Mouse (Mus musculus) mature B cell (primary cell): Measurements from ENCODE around the gene 5730455P16Rik.
"Not testable (repeated sequence)": the region's sequence is repeated elsewhere in the genome, so short reads cannot be mapped to it uniquely, and the experiment has no call there.

Experiments used
- in situ Hi-C: fragments of 300-500 bp; cut with MboI; formaldehyde crosslinking; loops from 2 replicates; pipeline ENCODE4 v1.14.3; 2019

The 5730455P16Rik gene

DNA sequence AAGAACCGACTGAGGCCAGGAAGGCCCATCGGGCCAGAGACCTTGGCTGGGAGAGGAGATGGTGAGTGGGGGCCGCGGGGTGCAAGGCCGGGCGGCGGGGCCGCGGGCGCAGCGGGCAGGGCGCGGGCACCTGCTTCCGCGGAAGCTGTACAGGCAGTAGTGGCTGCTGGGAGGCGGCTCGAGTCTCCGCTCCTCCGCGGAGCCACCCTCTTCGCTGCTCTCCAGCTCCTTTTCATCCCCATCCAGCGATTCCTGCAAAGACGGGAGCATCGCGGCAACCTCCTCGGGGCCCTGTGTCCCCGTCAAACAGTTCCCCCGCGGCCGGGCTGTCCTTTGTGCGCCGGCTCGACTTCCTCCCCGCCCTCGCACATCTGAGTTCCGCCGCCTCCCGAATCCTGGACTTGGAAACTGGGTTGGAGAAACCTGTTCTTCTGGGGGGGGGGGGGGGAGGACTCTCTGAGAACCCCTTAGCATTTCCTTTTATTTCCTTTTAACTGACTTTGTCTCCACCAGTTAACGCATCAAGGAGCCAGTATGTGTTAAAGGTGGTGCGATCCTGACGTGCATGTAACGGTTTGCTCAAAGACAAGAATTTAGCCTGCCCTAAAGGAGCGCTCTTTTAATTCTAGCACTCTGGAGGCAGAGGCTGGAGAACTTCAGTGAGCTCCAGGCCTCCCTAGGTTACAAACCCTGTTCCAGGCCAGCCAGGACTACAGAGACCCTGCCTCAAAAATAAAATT is at the start of gene 5730455P16Rik:
5730455P16Rik (minus strand) TSS at position 323 of the 740 bp plus-strand sequence.
- in situ Hi-C loops, result no loop called here

DNA sequence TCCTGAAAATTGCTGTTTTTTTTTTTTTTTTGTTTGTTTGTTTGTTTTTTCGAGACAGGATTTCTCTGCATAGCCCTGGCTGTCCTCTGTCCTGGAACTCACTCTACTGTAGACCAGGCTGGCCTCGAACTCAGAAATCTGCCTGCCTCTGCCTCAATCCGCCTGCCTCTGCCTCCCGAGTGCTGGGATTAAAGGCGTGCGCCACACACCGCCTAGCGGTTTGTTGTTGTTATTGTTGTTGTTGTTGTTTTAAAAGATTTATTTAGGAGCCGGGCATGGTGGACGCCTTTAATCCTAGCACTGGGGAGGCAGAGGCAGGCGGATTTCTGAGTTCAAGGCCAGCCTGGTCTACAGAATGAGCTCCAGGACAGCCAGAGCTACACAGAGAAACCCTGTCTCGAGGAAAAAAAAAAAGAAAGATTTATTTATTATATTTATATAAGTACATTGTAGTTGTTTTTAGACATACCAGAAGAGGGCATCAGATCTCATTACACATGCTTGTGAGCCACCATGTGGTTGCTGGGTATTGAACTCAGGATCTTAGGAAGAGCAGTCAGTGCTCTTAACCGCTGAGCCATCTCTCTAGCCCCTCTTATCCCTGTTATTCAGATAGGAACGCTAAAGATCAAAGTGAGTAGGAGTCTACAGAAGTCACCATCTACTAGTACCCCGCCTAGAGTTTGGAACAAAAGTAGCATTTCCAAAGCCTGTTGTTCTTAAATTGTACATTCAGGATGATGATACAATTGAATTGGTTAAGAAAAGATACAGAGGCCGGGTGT is 48.4 kb upstream of the 5730455P16Rik start:
- in situ Hi-C loops, result loop anchor here (25.0 kb wide), 1 partner anchor 361 kb away; the partner anchor contains the start of gene Myo1d

DNA sequence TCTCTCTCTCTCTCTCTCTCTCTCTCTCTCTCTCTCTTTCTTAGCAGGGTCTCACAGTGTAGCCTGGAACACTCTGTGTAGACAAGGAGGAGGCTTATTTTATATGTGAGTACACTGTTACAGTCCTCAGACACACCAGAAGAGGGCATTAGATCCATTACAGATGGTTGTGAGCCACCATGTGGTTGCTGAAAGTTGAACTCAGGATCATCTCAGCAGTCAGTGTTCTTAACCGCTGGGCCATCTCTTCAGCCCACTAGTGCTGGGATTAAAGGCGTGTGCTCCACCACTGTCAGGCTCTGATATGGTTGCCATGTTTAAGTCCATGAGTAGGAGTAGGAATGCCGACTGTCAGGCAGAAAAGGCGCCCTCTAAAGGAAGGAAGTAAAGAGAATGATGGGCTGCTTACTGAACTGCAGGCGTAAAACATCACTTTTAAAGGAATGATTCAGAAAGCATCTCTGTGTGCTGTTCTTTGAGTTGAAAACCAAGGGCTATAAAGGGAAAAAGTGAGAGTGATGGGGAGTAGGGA is 47.5 kb upstream of the 5730455P16Rik start:
- in situ Hi-C loops, result loop anchor here (25.0 kb wide), 1 partner anchor 362 kb away; the partner anchor contains the start of gene Myo1d

DNA sequence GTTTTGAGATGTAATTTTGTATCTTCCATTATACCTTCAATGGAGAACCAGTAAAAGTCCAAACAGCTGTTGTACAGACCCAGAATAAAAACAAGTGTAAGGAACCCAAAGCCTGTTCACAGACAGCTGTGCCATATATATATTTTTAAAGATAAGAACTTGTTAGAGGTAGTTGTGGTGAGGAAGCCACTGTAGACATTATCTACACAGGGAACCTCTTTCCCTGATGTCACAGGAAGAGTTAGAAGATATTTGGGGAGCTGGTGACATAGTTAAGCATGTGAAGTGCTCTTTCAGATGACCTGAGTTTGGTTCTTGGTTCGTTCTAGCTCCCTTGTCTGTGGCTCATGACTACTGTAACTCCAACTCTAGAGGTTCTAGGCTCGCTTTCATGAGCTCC is 46.9 kb upstream of the 5730455P16Rik start:
- in situ Hi-C loops, result loop anchor here (25.0 kb wide), 1 partner anchor 363 kb away; the partner anchor contains the start of gene Myo1d

DNA sequence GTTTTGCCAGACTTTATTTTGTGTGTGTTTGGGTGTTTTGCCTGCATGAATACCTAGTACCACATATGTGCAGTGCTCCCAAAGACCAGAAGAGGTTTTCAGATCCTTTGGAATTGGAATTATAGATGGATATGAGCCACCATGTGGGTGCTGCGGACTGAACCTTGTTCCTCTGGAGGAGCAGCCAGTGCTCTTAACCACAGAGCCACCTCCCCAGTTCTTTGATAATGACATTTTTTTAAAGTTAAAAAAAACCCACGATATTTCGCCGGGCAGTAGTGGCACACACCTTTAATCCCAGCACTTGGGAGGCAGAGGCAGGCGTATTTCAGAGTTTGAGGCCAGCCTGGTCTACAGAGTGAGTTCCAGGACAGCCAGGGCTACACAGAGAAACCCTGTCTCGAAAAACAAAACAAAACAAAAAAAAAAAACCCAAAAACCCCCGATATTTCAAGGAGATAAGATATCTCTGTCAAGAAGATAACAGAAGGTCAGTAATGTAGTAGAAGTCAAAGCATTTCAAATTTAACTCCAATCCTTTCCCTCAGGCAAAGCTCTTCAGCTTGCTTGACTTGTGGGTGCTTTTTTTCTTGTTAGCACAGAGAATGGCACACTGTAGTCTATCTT is 43.7 kb upstream of the 5730455P16Rik start:
- in situ Hi-C loops, result no loop called here

- in situ Hi-C loops, result no loop called here
Observed at GRCm38 (mm10) chr11:80420202-80420984, 42.6 kb upstream of the 5730455P16Rik start.

DNA sequence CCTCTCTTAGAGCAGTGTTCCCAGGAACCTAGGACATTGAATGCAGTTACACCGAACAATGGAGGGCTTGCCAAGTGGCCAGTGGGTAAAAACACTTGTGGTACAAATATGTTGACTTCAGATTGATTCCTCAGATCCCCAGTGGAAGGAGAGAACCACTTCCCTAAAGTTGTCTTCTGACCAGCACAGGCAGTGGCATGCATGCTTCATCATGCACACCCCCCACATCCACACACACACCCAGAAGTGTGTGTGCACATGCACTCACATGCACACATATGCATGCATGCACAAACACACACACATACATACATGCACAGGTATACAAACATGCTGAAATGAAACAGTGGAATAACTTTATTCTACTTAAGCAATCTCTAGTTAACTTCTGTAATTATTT is 41.9 kb upstream of the 5730455P16Rik start:
- in situ Hi-C loops, result no loop called here

GRCm38 (mm10) chr11:80417085-80417484 is 39.3 kb upstream of the 5730455P16Rik start:
- in situ Hi-C loops, result no loop called here

DNA sequence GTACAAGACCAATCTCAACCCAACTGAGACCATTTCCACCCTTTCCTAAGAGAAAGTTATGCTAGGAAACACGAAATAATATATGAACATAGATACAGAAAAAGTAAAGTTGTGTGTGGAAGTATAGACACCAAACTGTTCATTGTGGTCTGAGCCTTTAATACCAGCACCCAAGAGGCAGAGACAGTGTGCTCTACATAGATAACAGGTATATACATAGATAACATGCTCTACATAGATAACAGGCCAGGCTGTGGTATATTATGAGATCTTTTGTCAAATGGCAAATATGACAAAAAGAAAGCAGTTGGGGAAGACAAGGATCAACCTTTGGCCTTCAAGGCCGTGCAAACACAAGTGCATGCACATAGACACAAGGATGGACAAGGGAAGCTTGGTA is 32.5 kb upstream of the 5730455P16Rik start:
- in situ Hi-C loops, result no loop called here

- in situ Hi-C loops, result not testable (repeated sequence)
Observed at GRCm38 (mm10) chr11:80407878-80408277, 30.0 kb upstream of the 5730455P16Rik start.

GRCm38 (mm10) chr11:80396617-80397016 is 18.8 kb upstream of the 5730455P16Rik start:
- in situ Hi-C loops, result no loop called here

DNA sequence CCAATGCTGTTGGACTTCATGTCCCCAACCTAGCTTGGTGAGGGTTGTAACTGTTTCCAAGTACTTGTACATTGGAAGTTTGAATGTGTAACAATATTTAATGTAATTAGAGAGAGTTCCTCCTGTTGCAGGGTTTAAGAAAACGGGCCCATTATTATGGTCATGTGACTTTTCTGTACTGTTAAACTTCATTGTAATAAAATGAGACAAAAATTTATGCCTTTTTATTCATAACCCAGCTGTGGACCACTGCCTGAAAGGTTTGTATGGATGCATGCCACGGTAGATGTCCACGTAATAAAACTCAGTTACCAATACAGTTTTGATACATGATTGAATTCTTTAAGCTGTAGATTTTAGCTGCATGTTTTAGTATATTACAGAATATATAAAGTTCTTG is 18.1 kb upstream of the 5730455P16Rik start:
- in situ Hi-C loops, result no loop called here

GRCm38 (mm10) chr11:80391407-80392120 is 13.7 kb upstream of the 5730455P16Rik start:
- in situ Hi-C loops, result no loop called here

DNA sequence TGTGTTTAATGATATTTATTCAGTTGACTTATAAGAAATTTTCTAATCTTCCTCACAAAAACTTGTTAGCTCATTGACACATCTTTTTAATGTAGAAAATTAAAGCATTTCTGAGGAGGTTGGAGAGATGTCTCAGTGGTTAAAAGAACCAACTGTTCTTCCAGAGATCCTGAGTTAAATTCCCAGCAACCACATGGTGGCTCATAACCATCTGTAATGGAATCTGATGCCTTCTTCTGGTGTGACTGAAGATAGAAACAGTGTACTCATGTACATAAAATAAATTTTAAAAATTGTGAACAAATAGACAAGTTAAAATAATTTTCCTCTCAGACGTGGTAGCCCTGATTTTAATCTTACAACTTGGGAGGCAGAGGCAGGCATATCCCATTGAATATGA is 12.1 kb upstream of the 5730455P16Rik start:
- in situ Hi-C loops, result no loop called here

DNA sequence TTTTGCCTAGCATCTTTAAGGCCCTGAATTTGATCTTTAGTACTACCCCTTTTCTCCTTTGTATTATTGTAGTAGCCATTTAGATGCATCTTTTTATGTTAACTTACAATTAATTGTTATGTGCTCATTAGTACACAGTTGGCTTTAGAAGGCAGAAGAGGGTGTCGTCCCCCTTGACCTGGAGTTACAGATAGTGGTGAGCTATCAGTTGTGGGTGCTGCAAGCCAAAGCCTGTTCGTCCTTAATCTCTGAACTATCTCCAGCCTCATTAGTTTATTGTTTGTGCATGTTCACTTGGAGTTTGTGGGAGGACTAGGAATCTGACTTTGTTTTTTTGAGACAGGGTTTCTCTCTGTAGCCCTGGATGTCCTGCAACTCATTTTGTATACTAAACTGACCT is 9.0 kb upstream of the 5730455P16Rik start:
- in situ Hi-C loops, result no loop called here

DNA sequence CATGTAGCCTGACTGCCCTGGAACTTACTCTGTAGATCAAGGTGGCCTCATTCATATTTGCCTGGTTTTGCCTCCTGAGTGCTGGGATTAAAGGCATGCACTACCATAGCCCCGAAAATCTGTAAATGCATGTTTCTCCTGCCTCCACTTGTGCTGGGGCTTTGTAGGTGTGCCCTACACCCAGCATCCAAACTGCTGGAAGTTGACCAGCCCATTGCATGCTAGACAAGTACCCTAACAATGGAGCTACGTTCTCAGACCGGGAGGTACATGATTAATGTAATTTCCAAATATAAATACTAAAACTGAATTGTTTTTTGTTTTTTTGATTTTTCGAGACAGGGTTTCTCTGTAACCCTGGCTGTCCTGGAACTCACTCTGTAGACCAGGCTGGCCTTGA is 7.2 kb upstream of the 5730455P16Rik start:
- in situ Hi-C loops, result no loop called here

DNA sequence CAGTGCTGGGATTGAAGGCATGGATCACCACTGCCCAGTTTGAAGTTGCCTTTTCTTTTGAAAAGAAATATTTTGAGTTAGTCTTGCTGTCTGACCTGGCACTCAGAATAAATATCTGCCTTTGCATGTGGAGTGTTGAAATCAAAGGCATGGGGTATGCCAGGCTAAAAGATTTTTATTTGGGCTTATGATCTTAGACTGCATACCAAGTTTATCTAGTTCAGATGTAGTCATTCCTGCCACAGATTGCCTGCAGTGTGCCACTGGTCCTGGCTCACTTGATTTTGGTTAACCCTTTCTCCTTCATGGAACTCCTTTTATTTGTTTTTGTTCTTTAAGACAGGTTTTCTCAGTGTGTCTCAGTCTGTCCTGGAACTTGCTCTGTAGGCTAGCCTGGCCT is 6.6 kb upstream of the 5730455P16Rik start:
- in situ Hi-C loops, result no loop called here

- in situ Hi-C loops, result no loop called here
Observed at GRCm38 (mm10) chr11:80383626-80384046, 5.8 kb upstream of the 5730455P16Rik start.

DNA sequence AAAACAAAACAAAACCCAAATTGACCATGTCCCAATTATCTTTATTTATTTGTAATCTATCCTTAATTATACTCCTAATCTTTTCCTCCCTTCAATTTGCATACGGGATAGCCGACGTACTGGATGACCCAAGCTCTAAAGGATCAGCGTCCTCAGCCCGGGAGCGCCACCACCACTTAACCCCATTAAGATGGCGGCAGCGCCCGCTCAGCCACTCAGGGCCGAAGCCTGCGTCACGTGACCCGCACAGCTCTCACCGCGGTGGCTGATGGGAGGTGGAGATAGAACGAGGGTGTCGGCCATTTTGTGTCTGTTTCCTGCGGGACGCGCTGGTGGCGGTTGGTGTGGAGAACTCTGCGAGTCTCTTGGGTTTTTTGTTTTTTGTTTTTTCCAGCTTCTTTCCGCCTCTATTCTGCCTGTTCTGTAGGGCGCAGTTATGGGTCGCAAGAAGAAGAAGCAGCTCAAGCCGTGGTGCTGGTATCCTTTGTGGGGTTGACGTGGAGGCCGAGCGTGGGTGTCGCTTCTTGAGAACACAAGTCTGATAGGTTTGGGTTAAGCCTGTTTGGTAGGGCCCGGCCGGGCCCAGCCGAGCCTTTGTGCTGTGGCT is 5.3 kb upstream of the 5730455P16Rik start, which contains the start of gene Zfp207:
Zfp207 (plus strand) TSS at position 261 of the 607 bp plus-strand sequence.
- in situ Hi-C loops, result no loop called here

GRCm38 (mm10) chr11:80382626-80383018 is 4.8 kb upstream of the 5730455P16Rik start:
- in situ Hi-C loops, result no loop called here
